Mouse (Mus musculus): ENCODE measurements around the gene Tex50. TPM values are rescaled to one million over a fixed set of nuclear protein-coding genes. Genes with fewer than 3 reads are reported as not detected.

Tex50 gene
- polyA plus RNA-seq, 1 experiment from 2014 or later: 0.28 TPM

- ATAC-seq (ENCODE audit: insufficient number of reproducible peaks, insufficient read depth, low FRiP score, low read depth): no peak
These were observed 15.9 kb downstream of the Tex50 start for GRCm38 (mm10) chr1:161143216-161143615.

GRCm38 (mm10) chr1:161142531-161143159 is 16.5 kb downstream of the Tex50 start, which contains the start of gene Ankrd45:
Gene Ankrd45 (plus strand): TSS chr1:161142691.
- Histone ChIP-seq H3K4me2 (ENCODE audit: low read length) (peak within 1 kb of the TSS; percentile 85), H3K9ac (ENCODE audit: low read length) (peak within 1 kb of the TSS; percentile 64), H3K27me3 (ENCODE audit: control insufficient read depth, insufficient read depth, low read length) (no peaks in the 10 kb centered on the region), H3K36me3 (ENCODE audit: control insufficient read depth, insufficient read depth, low read length) (no peaks in the 10 kb centered on the region), H3K27ac (replicated peaks in 1 of 2; ENCODE audit: control insufficient read depth in 1 of 2, insufficient read depth in 1 of 2, low read depth in 2 of 2, low read length in 2 of 2) (no peak within 1 kb of the TSS), H3K4me1 (ENCODE audit: control insufficient read depth in 2 of 2, insufficient read depth in 2 of 2, low read length in 2 of 2) (peaks cover 3 to 4% of the 10 kb centered on the region in 2 experiments), H3K9me3 (ENCODE audit: control insufficient read depth, low read length) (no peaks in the 10 kb centered on the region), H3K4me3 (ENCODE audit: control insufficient read depth in 1 of 2, insufficient read depth in 1 of 2, low read depth in 1 of 2, low read length in 2 of 2) (peak within 1 kb of the TSS; percentile 48 to 70)
- WGBS: 7% methylated on average over 33 of the region's 33 CpGs
- ATAC-seq (ENCODE audit: insufficient number of reproducible peaks, insufficient read depth, low FRiP score, low read depth): 0 out of 2 replicates have a peak, but pooled peaks have one; percentile 59

More at GRCm38 (mm10) chr1:161143216-161143615, 15.9 kb downstream of the Tex50 start:
- H3K9ac ChIP-seq (ENCODE audit: low read length): no peak overlapping the region
- 57% methylated on average over 7 of the region's 7 CpGs for WGBS
- no peaks in the 10 kb centered on the region for H3K9me3 ChIP-seq (ENCODE audit: control insufficient read depth, low read length)
- H3K27me3 ChIP-seq (ENCODE audit: control insufficient read depth, insufficient read depth, low read length): no peaks in the 10 kb centered on the region
- H3K27ac ChIP-seq (replicated peaks in 1 of 2; ENCODE audit: control insufficient read depth in 1 of 2, insufficient read depth in 1 of 2, low read depth in 2 of 2, low read length in 2 of 2): no peak overlapping the region
- H3K4me1 ChIP-seq (ENCODE audit: control insufficient read depth in 2 of 2, insufficient read depth in 2 of 2, low read length in 2 of 2): peaks cover 3 to 4% of the 10 kb centered on the region in 2 experiments
- no peaks in the 10 kb centered on the region for H3K36me3 ChIP-seq (ENCODE audit: control insufficient read depth, insufficient read depth, low read length)
- peak overlapping the region in 1 of 2 experiments; percentile 48; a peak in 1 of 4 replicates for H3K4me3 ChIP-seq (ENCODE audit: control insufficient read depth in 1 of 2, insufficient read depth in 1 of 2, low read depth in 1 of 2, low read length in 2 of 2)
- peak overlapping the region; percentile 85 for H3K4me2 ChIP-seq (ENCODE audit: low read length)

GRCm38 (mm10) chr1:161140026-161140762 is 18.9 kb downstream of the Tex50 start:
- WGBS: 71% methylated on average over 9 of the region's 9 CpGs
- H3K36me3 ChIP-seq (ENCODE audit: control insufficient read depth, insufficient read depth, low read length): no peaks in the 10 kb centered on the region
- H3K4me2 ChIP-seq (ENCODE audit: low read length): no peak overlapping the region
- no peaks in the 10 kb centered on the region for H3K27me3 ChIP-seq (ENCODE audit: control insufficient read depth, insufficient read depth, low read length)
- no peak overlapping the region for H3K9ac ChIP-seq (ENCODE audit: low read length)
- H3K4me1 ChIP-seq (ENCODE audit: control insufficient read depth in 2 of 2, insufficient read depth in 2 of 2, low read length in 2 of 2): peaks cover 3 to 4% of the 10 kb centered on the region in 2 experiments
- H3K9me3 ChIP-seq (ENCODE audit: control insufficient read depth, low read length): no peaks in the 10 kb centered on the region
- no peak overlapping the region for H3K27ac ChIP-seq (replicated peaks in 1 of 2; ENCODE audit: control insufficient read depth in 1 of 2, insufficient read depth in 1 of 2, low read depth in 2 of 2, low read length in 2 of 2)
- no peak for ATAC-seq (ENCODE audit: insufficient number of reproducible peaks, insufficient read depth, low FRiP score, low read depth)
- H3K4me3 ChIP-seq (ENCODE audit: control insufficient read depth in 1 of 2, insufficient read depth in 1 of 2, low read depth in 1 of 2, low read length in 2 of 2): no peak overlapping the region

GRCm38 (mm10) chr1:161139496-161139895 is 19.6 kb downstream of the Tex50 start:
- no peaks in the 10 kb centered on the region for H3K27me3 ChIP-seq (ENCODE audit: control insufficient read depth, insufficient read depth, low read length)
- no peaks in the 10 kb centered on the region for H3K9me3 ChIP-seq (ENCODE audit: control insufficient read depth, low read length)
- ATAC-seq (ENCODE audit: insufficient number of reproducible peaks, insufficient read depth, low FRiP score, low read depth): no peak
- H3K4me1 ChIP-seq (ENCODE audit: control insufficient read depth in 2 of 2, insufficient read depth in 2 of 2, low read length in 2 of 2): peaks cover 3 to 4% of the 10 kb centered on the region in 2 experiments
- no peak overlapping the region for H3K4me3 ChIP-seq (ENCODE audit: control insufficient read depth in 1 of 2, insufficient read depth in 1 of 2, low read depth in 1 of 2, low read length in 2 of 2)
- whole genome bisulfite sequencing: 71% methylated on average over 2 of the region's 2 CpGs
- no peaks in the 10 kb centered on the region for H3K36me3 ChIP-seq (ENCODE audit: control insufficient read depth, insufficient read depth, low read length)
- H3K27ac ChIP-seq (replicated peaks in 1 of 2; ENCODE audit: control insufficient read depth in 1 of 2, insufficient read depth in 1 of 2, low read depth in 2 of 2, low read length in 2 of 2): no peak overlapping the region
- no peak overlapping the region for H3K4me2 ChIP-seq (ENCODE audit: low read length)
- no peak overlapping the region for H3K9ac ChIP-seq (ENCODE audit: low read length)

GRCm38 (mm10) chr1:161130726-161131664 is 28.1 kb downstream of the Tex50 start, which contains the start of gene Klhl20:
Gene Klhl20 (minus strand): TSS chr1:161131511.
- H3K4me3 ChIP-seq (ENCODE audit: control insufficient read depth in 1 of 2, insufficient read depth in 1 of 2, low read depth in 1 of 2, low read length in 2 of 2): peak within 1 kb of the TSS; percentile 83 to 87
- ATAC-seq (ENCODE audit: insufficient number of reproducible peaks, insufficient read depth, low FRiP score, low read depth): peak; percentile 88
- H3K9me3 ChIP-seq (ENCODE audit: control insufficient read depth, low read length): no peaks in the 10 kb centered on the region
- 0 out of 2 replicates have a peak, but pooled peaks cover 12% of the 10 kb centered on the region for H3K36me3 ChIP-seq (ENCODE audit: control insufficient read depth, insufficient read depth, low read length)
- H3K27ac ChIP-seq (replicated peaks in 1 of 2; ENCODE audit: control insufficient read depth in 1 of 2, insufficient read depth in 1 of 2, low read depth in 2 of 2, low read length in 2 of 2): peak within 1 kb of the TSS; percentile 90 to 92
- peak within 1 kb of the TSS; percentile 92 for H3K9ac ChIP-seq (ENCODE audit: low read length)
- 1% methylated on average over 41 of the region's 41 CpGs for WGBS
- H3K4me2 ChIP-seq (ENCODE audit: low read length): peak within 1 kb of the TSS; percentile 86
- H3K4me1 ChIP-seq (ENCODE audit: control insufficient read depth in 2 of 2, insufficient read depth in 2 of 2, low read length in 2 of 2): peaks cover 0 to 9% of the 10 kb centered on the region in 2 experiments; a peak in 1 of 4 replicates
- no peaks in the 10 kb centered on the region for H3K27me3 ChIP-seq (ENCODE audit: control insufficient read depth, insufficient read depth, low read length)

- no peak overlapping the region for H3K4me3 ChIP-seq (ENCODE audit: control insufficient read depth in 1 of 2, insufficient read depth in 1 of 2, low read depth in 1 of 2, low read length in 2 of 2)
- no peak overlapping the region for H3K27ac ChIP-seq (replicated peaks in 1 of 2; ENCODE audit: control insufficient read depth in 1 of 2, insufficient read depth in 1 of 2, low read depth in 2 of 2, low read length in 2 of 2)
- no peak for ATAC-seq (ENCODE audit: insufficient number of reproducible peaks, insufficient read depth, low FRiP score, low read depth)
- H3K9me3 ChIP-seq (ENCODE audit: control insufficient read depth, low read length): no peaks in the 10 kb centered on the region
- H3K27me3 ChIP-seq (ENCODE audit: control insufficient read depth, insufficient read depth, low read length): no peaks in the 10 kb centered on the region
- WGBS: 60% methylated on average over 1 of the region's 1 CpGs
- H3K4me2 ChIP-seq (ENCODE audit: low read length): no peak overlapping the region
- H3K4me1 ChIP-seq (ENCODE audit: control insufficient read depth in 2 of 2, insufficient read depth in 2 of 2, low read length in 2 of 2): peaks cover 0 to 9% of the 10 kb centered on the region in 2 experiments; a peak in 1 of 4 replicates
- no peak overlapping the region for H3K9ac ChIP-seq (ENCODE audit: low read length)
- H3K36me3 ChIP-seq (ENCODE audit: control insufficient read depth, insufficient read depth, low read length): 0 out of 2 replicates have a peak, but pooled peaks cover 12% of the 10 kb centered on the region
These were observed 32.7 kb downstream of the Tex50 start for GRCm38 (mm10) chr1:161126461-161126860.

All from heart, embryonic 14.5 days (tissue).